Mouse (Mus musculus): ENCODE measurements around the gene Nkd1.

- TF ChIP-seq CTCF (IDR thresholded peaks at IDR 0.05; ENCODE audit: extremely low read depth, insufficient read depth, insufficient read length, insufficient replicate concordance) (no peak), POLR2A (IDR thresholded peaks at IDR 0.05; ENCODE audit: low read depth, low read length) (no peak)
These were observed 39.9 kb upstream of the Nkd1 start for GRCm38 (mm10) chr8:88481290-88481689.

Measured in spleen, adult 2 months (tissue).